Mouse (Mus musculus): ENCODE results near the gene Tnfaip8l2.

- TF ChIP-seq GATA1 (IDR thresholded peaks at IDR 0.05; ENCODE audit: borderline replicate concordance, low read length) (no peak), CTCF (IDR thresholded peaks at IDR 0.05; ENCODE audit: low read depth, low read length) (peak; percentile 75), GATA2 (IDR thresholded peaks at IDR 0.05; ENCODE audit: borderline replicate concordance, low read depth, low read length) (no peak)
Measured at GRCm38 (mm10) chr3:95174011-95174592, 31.9 kb upstream of the Tnfaip8l2 start.
